Mouse (Mus musculus): ENCODE results near the gene Disc1.

DNA sequence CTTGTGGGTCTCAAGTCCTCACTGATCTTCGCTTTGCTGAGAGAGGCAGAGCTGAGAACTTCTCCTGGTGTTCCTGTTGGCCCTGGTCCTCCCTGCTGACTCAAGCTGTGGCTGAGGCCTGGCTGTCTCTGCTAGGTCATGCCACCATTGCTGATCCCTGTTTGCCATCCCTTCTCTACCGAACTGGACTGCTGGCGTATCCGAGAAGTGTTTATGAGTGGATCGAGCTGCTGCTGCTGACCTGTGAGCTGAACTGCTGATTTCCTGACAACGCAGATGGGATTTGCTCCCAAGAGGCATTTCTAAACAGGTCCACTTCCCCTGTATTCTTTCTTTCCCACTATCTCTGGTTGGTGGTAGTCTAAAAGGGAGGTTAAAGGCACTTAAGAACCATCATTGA is 147.7 kb downstream of the Disc1 start:
- no peak for TF ChIP-seq GABPA (IDR thresholded peaks at IDR 0.05; ENCODE audit: insufficient replicate concordance, low read depth, low read length)
- TF ChIP-seq CHD1 (IDR thresholded peaks at IDR 0.05; ENCODE audit: low read depth, low read length), result no peak
- TF ChIP-seq KAT2A (IDR thresholded peaks at IDR 0.05; ENCODE audit: insufficient replicate concordance, low read length), result no peak
- TF ChIP-seq CTCF (conservative IDR thresholded peaks at IDR 0.05 in 1 of 2, IDR thresholded peaks at IDR 0.05 in 1 of 2; ENCODE audit: low read depth in 2 of 2, low read length in 2 of 2), result no peak
- TF ChIP-seq HCFC1 (IDR thresholded peaks at IDR 0.05; ENCODE audit: low read depth, low read length), result no peak
- TF ChIP-seq TCF12 (IDR thresholded peaks at IDR 0.05; ENCODE audit: low read depth, low read length), result no peak
- TF ChIP-seq EP300 (IDR thresholded peaks at IDR 0.05; ENCODE audit: low read length), result no peak
- no peak for TF ChIP-seq POLR2A (IDR thresholded peaks at IDR 0.05; ENCODE audit: low read depth, low read length)
- TF ChIP-seq JUND (conservative IDR thresholded peaks at IDR 0.05; ENCODE audit: low read depth, low read length), result no peak
- no peak for TF ChIP-seq MXI1 (IDR thresholded peaks at IDR 0.05; ENCODE audit: low read depth, low read length)
- no peak for TF ChIP-seq ZC3H11A (IDR thresholded peaks at IDR 0.05; ENCODE audit: low read depth, low read length)
- TF ChIP-seq POLR2AphosphoS2 (IDR thresholded peaks at IDR 0.05; ENCODE audit: low read depth, low read length), result no peak
- TF ChIP-seq IRF4 (IDR thresholded peaks at IDR 0.05; ENCODE audit: low read depth, low read length), result no peak
- no peak for TF ChIP-seq RCOR1 (conservative IDR thresholded peaks at IDR 0.05; ENCODE audit: low read depth, low read length)
